Mouse (Mus musculus) gastrocnemius, postnatal 14 days (tissue): ENCODE results near the gene Trim37. TPM values are rescaled to one million over a fixed set of nuclear protein-coding genes. Genes with fewer than 3 reads are reported as not detected.

Source experiments
- DNase-seq: peaks from one replicate; pipeline ENCODE4 v3.0.0; 2021; ENCODE audit warnings: mixed read lengths
- intact Hi-C: fragments of 180-260 bp; cut with DNase I; formaldehyde crosslinking; loops from one replicate; pipeline ENCODE4 v1.15.1; 2025; ENCODE audit warnings: low total_unique reads
- total RNA-seq, 2 experiments: library from RNA; stranded (reverse); gene quantifications; 2 replicates each; pipeline ENCODE4 v1.2.3; 2021

The Trim37 gene
- total RNA-seq, 2 experiments from 2014 or later: 3.5 to 5.1 TPM

DNA sequence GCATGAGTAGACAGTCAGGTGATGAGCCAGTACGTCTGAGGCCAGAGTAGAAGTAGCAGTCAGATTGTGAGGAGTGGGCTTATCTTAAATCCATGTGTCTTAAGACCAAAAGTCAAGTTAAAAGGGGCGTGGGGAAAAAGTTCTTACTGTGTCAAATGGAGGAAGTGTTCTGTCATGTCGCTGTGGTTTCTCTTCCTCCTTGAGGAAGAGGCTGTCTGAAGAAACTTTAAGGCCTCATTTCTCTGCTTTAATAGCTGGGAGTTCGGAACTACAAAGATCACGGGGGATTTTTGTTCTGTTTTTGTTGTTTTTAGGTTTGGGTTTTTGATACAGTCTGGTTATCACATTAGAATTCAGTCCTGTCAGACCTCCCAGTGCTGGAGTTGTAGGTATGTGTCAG is 85.4 kb downstream of the Trim37 start:
- intact Hi-C loops: loop anchor here (5.0 to 10.0 kb wide), 2 partner anchors 192 to 290 kb away; partner anchors contain the start of genes Rad51c and Tex14
- DNase-seq: no peak

DNA sequence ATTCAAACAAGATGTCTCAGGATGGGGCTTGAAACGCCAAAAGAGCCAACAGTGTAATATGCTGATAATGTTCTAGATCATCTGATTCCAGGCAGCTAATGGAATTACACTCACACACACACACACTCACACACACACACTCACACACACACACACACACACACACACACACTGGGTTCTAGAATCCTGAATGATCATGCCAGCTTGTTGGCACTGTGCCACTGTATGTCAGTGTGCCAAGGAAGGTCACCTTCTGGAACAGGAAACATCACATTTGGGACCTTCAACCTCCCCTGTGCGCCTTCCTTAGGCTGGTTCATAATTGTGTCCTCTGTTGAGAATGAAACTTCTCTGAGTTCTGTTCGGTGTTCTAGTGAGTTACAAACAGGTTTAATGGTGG is 95.8 kb downstream of the Trim37 start:
- DNase-seq: no peak
- intact Hi-C loops: no loop called here

DNA sequence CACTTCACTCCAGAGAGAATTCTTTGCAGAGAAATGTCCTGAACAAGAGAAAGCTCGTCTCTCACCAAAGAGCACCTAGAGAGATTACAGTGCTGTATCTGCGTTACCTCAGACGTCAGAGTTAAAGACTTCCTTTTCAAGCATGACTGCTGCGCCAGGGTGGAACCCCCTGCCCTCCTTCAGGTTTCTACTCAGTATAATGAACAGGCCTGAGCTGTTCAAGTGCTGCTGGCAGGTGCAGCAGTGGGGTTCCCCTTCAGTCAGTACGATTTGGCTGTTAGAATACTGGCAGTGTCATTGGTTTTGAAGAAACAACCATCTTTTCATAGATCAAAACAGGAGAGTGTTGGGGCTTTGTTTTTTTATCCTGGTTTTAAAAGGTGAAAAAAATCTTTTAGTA is 100.2 kb downstream of the Trim37 start:
- DNase-seq: no peak
- intact Hi-C loops: no loop called here

DNA sequence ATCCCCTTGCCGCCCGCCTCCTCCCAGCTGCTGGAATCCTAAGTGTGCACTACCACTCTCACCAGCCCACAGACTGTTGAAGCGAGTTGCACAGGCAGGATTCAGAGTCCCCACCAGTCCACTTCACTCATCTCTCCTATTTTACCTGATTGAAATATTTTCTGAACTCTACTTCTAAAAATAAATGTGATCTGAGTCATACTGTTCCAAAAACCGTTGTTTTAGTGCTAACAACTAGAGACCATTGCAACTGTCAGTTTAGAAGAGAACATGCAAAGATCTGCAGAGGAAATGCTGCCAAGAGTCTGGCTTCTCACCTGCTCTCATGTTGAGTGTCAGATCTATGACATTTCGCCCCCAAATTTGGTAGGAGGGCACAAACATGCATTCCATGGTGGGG is 106.5 kb downstream of the Trim37 start:
- no peak for DNase-seq
- intact Hi-C loops: no loop called here

DNA sequence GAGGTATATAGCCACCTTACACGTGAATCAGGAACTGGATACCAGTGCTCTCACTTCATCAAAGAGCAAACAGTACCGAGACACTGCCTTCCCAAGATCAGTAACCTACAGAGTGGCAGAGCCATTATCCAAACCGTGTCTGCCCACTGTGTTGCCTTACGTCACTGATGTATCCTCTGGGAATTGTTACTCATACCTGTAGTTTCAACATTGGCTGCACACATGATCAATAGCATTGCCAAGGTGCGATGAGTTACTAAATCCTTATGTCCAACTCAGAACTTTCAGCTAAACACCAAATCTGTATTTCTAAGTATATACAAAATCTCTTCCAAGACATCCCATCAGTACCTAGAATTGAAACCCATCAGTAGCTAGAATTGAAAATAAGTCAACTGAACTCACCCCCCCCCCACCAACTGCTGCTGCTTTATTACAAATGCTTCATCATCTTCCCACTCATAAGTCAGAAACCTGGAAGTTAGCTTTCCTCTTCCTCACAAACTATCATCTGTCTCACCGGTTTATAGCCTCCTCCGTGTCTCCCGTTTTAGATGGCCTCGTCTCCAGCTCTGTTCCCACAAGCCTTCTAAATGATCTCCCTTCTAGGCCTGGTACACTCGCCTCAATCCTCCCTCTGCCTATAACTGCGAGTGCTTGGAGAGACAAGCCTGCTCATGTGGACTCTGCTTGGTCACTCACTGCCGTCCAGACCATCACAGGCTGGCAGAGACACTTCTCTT is 108.0 kb downstream of the Trim37 start:
- intact Hi-C loops: no loop called here
- no peak for DNase-seq

DNA sequence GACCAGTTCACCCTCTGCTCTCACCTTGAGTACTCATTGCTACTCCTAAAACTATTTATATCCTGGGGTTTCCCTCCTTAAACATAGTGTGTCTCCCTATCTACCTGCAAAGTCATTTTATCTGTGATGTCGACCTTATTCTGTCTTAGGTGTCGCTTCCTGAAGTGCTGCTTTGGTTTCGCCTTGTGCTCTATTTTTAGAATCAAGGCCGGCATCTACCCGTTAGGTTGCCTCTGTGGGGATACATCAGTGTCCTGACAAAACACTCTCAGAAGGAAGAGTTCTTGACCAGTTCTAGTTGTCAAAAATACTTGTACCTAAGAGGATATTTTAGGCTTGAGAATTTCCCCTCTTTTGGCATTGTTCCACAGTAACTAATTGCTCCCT is 108.6 kb downstream of the Trim37 start:
- no peak for DNase-seq
- intact Hi-C loops: no loop called here

DNA sequence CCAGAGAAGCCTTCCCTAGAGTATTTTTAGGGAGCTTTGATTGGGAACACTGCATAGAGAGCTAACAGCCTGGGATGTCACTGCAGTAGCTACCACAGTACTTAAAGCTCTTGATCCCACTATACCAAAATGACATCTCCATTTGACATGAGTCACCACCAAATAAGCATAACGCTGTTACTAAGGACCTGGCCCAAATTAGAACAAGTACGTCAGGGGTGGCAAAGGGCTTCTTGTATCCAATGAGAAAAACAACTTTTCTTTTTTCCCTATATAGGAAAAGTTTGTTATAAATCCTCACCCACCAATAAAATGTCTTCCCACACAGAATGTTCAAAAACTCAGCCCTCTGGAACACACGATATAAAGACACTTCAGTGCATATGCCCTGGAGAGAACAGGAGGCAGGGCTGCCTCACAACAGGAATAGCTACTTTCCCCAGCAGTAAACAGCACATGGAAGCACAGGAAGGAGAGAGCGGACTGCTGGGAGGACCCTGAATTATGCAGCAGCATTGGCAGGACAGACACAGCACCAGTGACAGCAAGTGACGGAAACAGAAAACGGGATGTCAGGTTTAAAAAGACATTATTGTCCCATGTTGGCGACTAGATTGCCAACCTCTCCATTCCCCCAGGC is 112.1 kb downstream of the Trim37 start:
- no peak for DNase-seq
- intact Hi-C loops: no loop called here

DNA sequence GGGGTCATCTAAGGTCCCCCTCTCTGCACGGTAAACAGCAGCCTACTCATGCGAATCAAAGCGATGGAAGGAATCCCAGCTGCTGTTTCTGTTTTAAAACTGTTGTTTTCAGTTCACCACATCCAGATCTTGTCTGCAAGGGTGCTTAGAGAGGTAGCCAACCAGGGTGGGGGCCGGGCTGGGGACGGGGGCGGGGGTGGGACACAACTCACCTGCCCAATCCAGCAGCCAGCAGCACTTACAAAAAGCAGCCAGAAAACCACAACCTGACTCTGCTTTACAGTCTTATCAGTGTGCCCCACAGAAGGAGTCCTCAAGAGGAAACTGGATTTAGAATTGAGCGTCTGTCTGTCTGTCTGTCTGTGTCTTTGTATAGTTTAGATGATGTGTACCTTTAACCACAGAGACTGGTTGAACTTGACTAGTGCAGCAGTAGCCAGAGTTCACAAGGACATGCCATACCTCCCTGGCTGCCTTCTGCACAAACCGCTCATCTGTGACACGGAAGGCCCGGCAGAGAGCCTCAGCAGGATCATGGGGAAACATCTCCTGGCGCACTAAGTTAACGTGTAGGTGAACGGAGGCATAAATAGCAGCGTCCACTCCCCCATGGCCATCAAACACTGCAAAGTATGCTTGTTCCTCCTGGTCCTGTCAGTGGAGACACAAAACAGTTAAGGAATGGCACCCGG is 113.4 kb downstream of the Trim37 start:
- intact Hi-C loops: no loop called here
- no peak for DNase-seq

DNA sequence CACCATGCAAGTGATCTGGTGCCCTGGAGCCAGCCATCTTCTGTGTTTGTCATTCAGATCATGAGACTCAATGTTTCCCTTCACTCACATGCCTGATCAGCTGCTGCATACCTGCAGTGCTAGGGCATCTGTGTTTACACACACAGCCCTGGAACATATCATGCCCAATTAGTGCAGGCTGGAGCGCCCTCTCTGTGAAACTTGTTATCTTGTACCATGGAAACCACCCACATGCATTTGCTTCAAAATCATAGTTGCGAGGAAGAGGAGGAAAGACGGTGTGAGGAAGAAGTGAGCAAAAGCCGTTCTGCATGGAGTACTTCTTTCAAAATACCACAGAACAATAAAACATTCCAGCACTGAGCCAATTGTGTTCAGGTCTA is 113.9 kb downstream of the Trim37 start:
- intact Hi-C loops: no loop called here
- no peak for DNase-seq

DNA sequence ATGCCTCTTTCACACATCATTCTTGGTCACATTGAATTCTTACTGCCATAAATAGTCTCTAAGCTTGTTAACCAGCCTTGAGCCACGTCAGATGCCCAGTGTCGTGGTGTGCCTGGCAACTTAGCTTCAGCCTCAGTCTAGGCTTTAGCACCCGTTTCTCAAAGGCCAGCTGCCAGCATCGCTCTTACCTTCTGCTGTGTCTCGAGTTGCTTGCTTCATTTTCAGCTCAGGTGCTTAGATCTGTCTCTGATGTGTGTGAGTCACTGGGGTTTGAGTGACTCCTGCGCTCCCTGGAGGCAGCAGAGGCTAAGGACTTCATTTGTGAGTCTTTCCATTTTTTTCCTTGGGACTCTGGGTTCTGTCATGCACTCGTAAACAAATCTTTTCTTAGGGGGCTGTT is 114.4 kb downstream of the Trim37 start:
- intact Hi-C loops: no loop called here
- DNase-seq: no peak

DNA sequence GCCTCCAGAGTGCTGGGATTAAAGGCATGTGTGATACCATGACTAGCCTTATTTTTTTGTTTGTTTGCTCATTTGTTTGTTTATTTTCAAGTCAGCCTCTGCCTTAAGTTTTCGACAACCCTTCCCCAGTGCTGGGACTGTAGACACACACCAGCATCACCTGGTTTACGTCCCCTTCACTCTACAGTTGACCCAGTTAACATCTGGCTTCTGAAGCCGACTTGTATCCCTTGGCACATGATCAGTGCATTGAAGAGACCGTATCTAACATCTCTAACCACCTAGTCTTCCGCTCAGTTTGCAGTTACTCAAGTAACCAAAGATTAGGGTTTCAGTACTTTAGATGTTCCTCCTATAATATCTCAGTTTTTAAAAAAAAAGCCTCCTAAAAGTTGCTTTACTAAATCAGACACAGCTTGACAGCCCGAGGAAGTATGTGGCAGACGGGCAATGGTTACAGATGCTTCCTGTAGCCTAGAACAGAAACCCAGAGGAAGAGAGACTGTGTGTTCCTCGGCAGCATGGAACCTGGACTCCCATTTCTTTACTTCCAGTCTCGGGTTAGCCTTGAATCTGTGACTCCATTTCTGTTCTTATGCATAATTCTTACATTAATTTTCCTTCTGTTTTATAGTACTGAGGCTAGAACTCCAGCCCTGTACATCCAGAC is 118.4 kb downstream of the Trim37 start:
- intact Hi-C loops: no loop called here
- DNase-seq: no peak

DNA sequence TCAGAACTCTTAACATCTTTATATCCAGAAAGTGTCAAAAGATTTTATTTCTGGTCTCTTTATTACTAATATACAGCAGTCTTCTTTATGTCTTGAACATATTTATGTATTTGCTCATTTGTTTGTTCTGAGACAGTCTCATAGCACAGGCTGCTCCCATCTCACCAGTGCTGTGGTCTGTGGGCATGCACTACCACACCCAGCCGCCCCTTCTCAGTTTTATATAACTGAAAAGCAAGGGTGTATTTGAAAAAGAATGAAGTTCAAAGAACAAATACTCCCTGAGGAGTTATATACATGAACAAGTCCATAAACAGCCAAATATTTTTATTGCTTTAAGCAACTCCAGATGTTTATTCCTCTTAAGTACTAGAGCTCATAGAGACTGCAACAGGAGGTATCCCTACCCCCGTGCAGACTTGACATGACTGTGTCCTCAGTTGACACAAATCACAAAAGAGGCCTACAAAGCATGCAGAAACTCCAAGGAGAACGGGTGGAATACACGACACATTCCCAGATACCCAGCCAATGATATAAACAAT is 119.3 kb downstream of the Trim37 start:
- no peak for DNase-seq
- intact Hi-C loops: no loop called here

DNA sequence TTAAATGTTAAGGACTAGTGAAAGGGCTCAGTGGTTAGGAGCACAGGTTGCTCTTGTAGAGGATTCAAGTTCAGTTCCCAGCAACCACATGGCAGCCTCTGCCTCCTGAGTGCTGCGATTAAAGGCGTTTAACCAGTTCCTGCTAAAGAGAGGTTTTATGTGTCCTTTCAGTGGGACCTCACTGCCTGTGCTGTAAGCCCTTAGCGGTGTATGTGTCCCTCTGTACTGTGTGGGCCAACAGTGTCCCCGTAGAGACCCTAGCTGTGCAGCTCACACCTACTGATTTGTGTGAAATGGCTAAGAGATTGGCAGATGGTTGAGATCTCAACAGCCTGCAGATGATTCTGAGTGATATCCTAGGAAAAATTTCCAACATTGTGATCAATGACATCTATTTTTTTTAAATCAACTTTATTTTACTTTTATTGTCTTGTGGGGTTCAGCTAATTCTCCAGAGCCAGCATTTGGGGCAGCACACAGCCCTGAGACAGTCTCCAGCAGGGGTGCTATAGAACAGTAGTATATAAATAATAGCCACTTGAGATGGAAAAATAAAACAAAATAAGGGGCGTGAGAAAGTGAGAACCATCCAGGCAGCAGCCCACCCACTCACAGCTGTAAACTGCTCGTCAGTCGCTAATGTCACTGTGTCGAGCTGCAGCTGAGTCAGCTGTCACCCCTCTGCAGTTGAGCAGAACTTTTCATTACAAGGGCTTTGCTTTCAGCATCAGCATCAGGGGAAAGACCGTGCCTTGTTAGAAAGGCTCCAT is 120.0 kb downstream of the Trim37 start:
- DNase-seq: no peak
- intact Hi-C loops: no loop called here

DNA sequence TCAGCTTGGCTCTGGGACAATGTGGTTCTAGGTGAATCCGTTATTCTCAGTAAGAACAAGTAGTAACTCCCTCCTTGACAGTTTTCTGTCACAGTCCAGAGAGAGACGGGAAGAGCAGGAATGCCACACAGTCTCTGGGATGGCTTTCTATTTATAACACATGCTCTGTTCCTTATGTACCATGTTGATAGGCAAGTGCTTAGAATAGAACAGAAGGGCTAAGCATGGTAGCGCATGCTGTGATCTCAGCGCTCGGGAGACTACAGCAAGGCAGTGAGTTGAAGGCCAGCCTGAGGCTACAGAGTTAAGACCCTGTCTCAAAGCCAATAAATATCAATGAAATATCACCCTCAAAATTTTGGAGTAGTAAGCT is 120.6 kb downstream of the Trim37 start:
- intact Hi-C loops: no loop called here
- no peak for DNase-seq

DNA sequence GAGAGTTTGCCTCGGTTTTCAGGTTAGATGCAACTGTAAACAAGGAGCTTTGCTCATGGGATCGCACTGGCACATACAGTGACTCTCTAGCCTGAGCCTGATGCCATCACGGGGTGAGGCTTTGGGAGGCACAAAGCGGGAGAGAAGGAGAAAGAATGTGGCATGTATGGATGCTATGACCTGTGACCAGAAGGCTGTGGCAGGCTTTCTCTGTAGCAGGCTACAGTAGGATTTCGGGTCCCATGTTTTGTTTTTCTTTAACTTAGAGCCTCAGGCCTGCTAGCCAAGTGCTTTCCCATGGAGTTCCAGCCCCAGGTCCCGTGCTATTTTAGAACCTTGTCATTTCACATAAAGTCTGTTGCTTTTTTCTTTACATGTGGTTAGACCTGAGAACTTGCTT is 123.3 kb downstream of the Trim37 start:
- no peak for DNase-seq
- intact Hi-C loops: no loop called here

DNA sequence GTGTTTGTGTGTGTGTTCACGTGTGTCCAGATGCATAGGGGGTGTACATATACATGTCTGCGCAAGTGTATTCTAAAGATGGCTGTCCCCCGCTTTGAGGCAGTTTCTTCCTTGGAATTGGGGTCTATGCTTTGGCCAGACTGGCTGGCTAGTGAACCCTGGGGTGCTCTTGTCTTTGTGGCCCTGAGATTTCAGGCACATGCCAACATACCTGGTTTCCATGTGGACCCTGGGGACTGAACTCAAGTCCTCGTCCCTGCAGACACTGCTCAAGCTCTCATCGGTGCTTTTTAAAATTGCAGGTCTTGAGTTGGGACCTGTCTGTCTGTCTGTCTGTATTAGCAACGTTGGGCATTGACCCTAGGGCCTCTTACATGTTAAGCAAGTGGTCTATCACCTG is 126.4 kb downstream of the Trim37 start:
- DNase-seq: no peak
- intact Hi-C loops: loop anchor here (2.0 kb wide), 1 partner anchor 40 kb away; no protein-coding TSS in a partner anchor

DNA sequence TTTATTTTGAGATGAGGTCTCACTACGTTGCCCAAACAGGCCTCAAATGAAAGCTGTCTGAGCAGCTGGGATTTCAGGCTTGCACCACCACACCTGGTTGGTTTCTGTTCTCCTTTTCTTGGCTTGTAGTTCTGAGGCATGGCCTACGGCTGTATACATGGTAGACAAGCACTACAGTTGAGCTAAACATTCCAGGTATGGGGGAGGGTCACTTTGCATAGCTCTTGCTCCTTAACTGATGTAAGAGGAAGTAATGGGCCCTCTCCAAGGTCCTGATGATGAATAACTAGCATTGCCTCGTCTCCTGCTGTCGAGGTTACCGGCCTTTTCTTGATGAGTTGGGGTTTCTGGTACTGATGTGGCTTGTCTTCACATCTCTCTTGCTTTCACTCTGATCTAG is 127.3 kb downstream of the Trim37 start:
- DNase-seq: no peak
- intact Hi-C loops: no loop called here

DNA sequence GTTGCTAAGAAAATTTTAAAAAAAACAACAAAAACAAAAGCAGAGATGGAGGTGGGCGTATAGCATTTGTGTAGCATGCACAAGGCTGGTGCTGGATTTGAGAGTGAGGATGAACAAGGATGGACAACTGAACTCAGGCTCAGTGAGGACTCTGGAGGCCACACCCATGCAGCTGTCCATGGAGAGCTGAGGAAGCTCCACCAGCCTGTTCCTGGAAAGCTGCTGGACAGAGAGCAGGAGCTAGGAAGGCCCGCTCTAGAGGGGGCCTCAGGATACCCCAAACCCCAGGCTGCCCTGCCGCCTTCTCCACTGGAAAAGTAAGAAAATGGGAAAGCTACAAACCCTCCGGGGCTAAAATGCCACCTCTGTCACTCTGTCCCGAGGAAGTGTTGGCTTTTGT is 130.4 kb downstream of the Trim37 start:
- no peak for DNase-seq
- intact Hi-C loops: no loop called here

DNA sequence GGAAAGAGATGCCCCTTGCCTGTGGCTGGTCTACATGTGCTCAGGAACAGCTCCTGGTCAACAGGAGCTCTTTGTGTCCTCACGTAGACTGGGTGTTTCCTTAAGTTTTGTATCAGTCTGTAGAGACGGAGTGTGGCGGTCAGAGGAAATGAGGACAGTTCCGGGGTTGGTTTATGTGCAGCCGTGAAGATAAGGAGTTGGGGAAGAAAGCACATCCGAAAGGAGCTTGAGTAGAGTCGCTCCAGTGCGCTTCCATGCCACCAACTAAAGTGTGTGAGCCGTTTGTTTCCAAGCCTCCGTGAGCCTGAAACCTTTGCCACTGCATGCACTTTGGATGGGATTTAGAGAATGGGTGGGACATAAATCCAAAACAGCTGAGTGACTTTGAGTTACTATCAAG is 132.9 kb downstream of the Trim37 start:
- intact Hi-C loops: no loop called here
- DNase-seq: no peak
